Mouse (Mus musculus): Measurements from ENCODE around the gene Mapkapk2. TPM values are rescaled to one million over a fixed set of nuclear protein-coding genes. Genes with fewer than 3 reads are reported as not detected.

The Mapkapk2 gene
- total and polyA plus RNA-seq, 3 experiments: 196 to 363 (median 283) TPM

DNA sequence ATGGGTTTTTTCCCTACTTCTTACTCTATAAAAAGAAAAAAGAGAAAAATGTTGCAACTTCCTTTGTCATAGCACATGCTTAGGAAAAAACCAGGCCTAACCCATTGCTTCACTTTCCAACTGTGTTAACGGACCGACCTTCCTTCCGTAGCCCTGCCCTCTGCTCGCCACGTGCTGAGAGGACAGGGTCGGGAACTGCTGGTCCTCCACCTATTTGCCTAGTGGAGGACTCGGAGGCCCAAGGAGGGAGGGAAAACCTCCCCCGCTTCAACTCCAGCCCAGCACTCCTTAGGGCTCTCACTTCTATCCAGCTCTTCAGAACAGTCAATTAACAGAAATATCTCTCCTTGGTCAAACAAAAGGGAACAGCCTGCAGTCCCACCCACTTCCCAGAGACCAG is 13.3 kb downstream of the Mapkapk2 start:
- 0 out of 2 replicates have a peak, but pooled peaks have one; percentile 45 for TF ChIP-seq EP300 (IDR thresholded peaks at IDR 0.05; ENCODE audit: insufficient read depth, low read depth, low read length)
- TF ChIP-seq CTCF (IDR thresholded peaks at IDR 0.05): no peak
- peaks cover 52% of the 10 kb centered on the region for H3K4me1 ChIP-seq (ENCODE audit: control insufficient read depth, insufficient read depth, low read length)
- DNase-seq: peak in 1 of 2 experiments; percentile 71
- peaks cover 8% of the 10 kb centered on the region for H3K79me2 ChIP-seq (replicated peaks; ENCODE audit: control insufficient read depth, insufficient read depth, low read length)
- intact Hi-C loops (cut with DNase I): no loop called here
- peaks cover 24% of the 10 kb centered on the region for H3K36me3 ChIP-seq (ENCODE audit: control insufficient read depth, insufficient read depth, low read length)
- no peaks in the 10 kb centered on the region for H3K27me3 ChIP-seq (ENCODE audit: control insufficient read depth, insufficient read depth, low read length)
- peak overlapping the region; percentile 63 for H3K27ac ChIP-seq
- H3K9ac ChIP-seq (ENCODE audit: low read depth, low read length): no peak overlapping the region
- no peak overlapping the region for H3K4me3 ChIP-seq
- 18% methylated on average over 8 of the region's 8 CpGs for WGBS

DNA sequence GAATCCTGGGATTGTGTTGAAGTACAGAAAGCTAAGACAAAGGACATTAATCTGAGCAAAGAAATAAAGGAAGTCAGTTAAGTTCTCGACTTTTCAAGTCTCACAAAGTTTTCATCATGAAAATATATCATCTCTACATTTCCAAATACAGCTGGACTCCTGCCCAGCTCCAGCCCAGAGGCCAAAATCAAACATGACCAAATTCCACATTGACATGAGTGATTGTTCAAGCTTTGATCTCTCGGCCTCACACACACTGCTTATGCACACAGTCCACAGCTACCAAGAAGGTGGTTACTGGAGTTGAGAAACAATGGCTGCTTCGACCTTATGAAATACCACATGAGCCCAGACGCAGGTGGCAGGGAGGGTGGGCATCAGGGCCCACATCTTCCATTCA is 14.0 kb downstream of the Mapkapk2 start:
- peak overlapping the region; percentile 63 for H3K27ac ChIP-seq
- intact Hi-C loops (cut with DNase I): no loop called here
- 23% methylated on average over 4 of the region's 4 CpGs for WGBS
- H3K4me1 ChIP-seq (ENCODE audit: control insufficient read depth, insufficient read depth, low read length): peaks cover 56% of the 10 kb centered on the region
- H3K36me3 ChIP-seq (ENCODE audit: control insufficient read depth, insufficient read depth, low read length): peaks cover 24% of the 10 kb centered on the region
- DNase-seq: peak in 1 of 2 experiments; percentile 19
- H3K9ac ChIP-seq (ENCODE audit: low read depth, low read length): no peak overlapping the region
- H3K27me3 ChIP-seq (ENCODE audit: control insufficient read depth, insufficient read depth, low read length): no peaks in the 10 kb centered on the region
- H3K4me3 ChIP-seq: no peak overlapping the region
- peaks cover 9% of the 10 kb centered on the region for H3K79me2 ChIP-seq (replicated peaks; ENCODE audit: control insufficient read depth, insufficient read depth, low read length)
- no peak for TF ChIP-seq CTCF (IDR thresholded peaks at IDR 0.05)
- no peak for TF ChIP-seq EP300 (IDR thresholded peaks at IDR 0.05; ENCODE audit: insufficient read depth, low read depth, low read length)
- TF ChIP-seq POLR2A (IDR thresholded peaks at IDR 0.05; ENCODE audit: insufficient read depth, low read depth, low read length): no peak

DNA sequence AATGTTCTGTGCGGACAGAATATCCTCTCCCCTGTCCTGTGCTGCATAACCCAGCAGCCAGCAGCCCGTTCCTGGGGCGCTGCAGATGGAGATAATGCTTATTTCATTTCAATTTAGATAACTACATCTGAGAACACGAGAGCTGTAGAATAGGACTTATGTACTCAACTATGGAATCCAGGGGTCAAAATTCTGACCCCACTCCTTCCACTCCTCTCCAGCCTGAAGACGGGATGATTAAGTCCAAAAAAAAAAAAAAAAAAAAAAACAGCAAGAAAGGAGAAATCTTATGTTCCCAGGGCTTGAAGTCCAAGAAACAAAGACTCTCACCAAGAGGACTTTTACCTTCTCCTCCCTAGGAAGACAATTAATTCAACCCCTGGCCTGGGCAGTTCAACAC is 14.5 kb downstream of the Mapkapk2 start:
- WGBS: 49% methylated on average over 5 of the region's 5 CpGs
- peaks cover 55% of the 10 kb centered on the region for H3K4me1 ChIP-seq (ENCODE audit: control insufficient read depth, insufficient read depth, low read length)
- H3K79me2 ChIP-seq (replicated peaks; ENCODE audit: control insufficient read depth, insufficient read depth, low read length): peaks cover 9% of the 10 kb centered on the region
- no peak for DNase-seq
- intact Hi-C loops (cut with DNase I): no loop called here
- no peaks in the 10 kb centered on the region for H3K27me3 ChIP-seq (ENCODE audit: control insufficient read depth, insufficient read depth, low read length)
- no peak overlapping the region for H3K4me3 ChIP-seq
- H3K27ac ChIP-seq: peak overlapping the region; percentile 63; the same call in 1 of the 2 replicates
- peaks cover 24% of the 10 kb centered on the region for H3K36me3 ChIP-seq (ENCODE audit: control insufficient read depth, insufficient read depth, low read length)
- H3K9ac ChIP-seq (ENCODE audit: low read depth, low read length): no peak overlapping the region
- no peak for TF ChIP-seq EP300 (IDR thresholded peaks at IDR 0.05; ENCODE audit: insufficient read depth, low read depth, low read length)
- TF ChIP-seq POLR2A (IDR thresholded peaks at IDR 0.05; ENCODE audit: insufficient read depth, low read depth, low read length): no peak

DNA sequence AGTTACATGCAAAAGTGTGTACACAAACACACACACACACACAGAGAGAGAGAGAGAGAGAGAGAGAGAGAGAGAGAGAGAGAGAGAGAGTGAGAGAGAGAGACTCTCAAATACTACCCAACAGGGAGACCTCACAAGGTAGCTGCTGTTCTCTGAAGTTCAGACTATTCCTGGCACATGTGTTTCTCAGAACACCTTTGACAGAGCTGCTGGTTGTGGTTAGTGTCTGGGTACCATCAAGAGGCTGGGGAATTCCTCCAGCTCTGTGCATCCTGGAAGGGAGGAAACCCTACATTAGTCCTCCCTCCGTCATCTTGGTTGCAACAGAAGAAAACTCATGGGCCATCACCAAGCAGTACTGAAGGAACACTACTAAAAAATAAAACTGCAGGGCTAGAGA is 16.9 kb downstream of the Mapkapk2 start:
- intact Hi-C loops (cut with DNase I): no loop called here
- 50% methylated on average over 1 of the region's 1 CpGs for WGBS
- peaks cover 13% of the 10 kb centered on the region for H3K79me2 ChIP-seq (replicated peaks; ENCODE audit: control insufficient read depth, insufficient read depth, low read length)
- H3K27ac ChIP-seq: no peak overlapping the region
- peaks cover 25% of the 10 kb centered on the region for H3K36me3 ChIP-seq (ENCODE audit: control insufficient read depth, insufficient read depth, low read length)
- DNase-seq: no peak
- H3K9ac ChIP-seq (ENCODE audit: low read depth, low read length): no peak overlapping the region
- H3K27me3 ChIP-seq (ENCODE audit: control insufficient read depth, insufficient read depth, low read length): no peaks in the 10 kb centered on the region
- H3K4me3 ChIP-seq: no peak overlapping the region
- H3K4me1 ChIP-seq (ENCODE audit: control insufficient read depth, insufficient read depth, low read length): peaks cover 53% of the 10 kb centered on the region
- TF ChIP-seq EP300 (IDR thresholded peaks at IDR 0.05; ENCODE audit: insufficient read depth, low read depth, low read length) (no peak), POLR2A (IDR thresholded peaks at IDR 0.05; ENCODE audit: insufficient read depth, low read depth, low read length) (no peak), CTCF (IDR thresholded peaks at IDR 0.05) (no peak)

DNA sequence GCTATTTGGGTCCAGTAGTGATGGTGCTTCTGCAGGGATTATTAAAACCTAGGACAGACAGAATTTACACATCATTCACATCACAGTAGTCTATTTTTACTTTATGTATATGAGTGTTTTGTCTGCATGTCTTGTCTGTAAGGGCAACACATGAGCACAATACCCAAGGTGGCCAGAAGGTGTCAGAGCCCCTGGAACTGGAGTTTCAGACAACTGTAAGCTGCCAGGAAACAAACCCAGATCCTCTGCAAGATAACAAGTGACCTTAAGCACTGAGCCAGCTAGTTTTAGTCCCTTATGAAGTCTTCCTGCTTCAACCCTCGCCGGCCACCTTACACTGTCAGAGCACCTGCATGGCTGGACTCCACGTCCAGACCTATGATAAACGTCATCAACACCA is 17.9 kb downstream of the Mapkapk2 start:
- TF ChIP-seq EP300 (IDR thresholded peaks at IDR 0.05; ENCODE audit: insufficient read depth, low read depth, low read length): no peak
- TF ChIP-seq POLR2A (IDR thresholded peaks at IDR 0.05; ENCODE audit: insufficient read depth, low read depth, low read length): no peak
- peak; percentile 58 for TF ChIP-seq CTCF (IDR thresholded peaks at IDR 0.05)
- Histone ChIP-seq H3K36me3 (ENCODE audit: control insufficient read depth, insufficient read depth, low read length) (peaks cover 24% of the 10 kb centered on the region), H3K79me2 (replicated peaks; ENCODE audit: control insufficient read depth, insufficient read depth, low read length) (peaks cover 14% of the 10 kb centered on the region), H3K27me3 (ENCODE audit: control insufficient read depth, insufficient read depth, low read length) (no peaks in the 10 kb centered on the region), H3K27ac (no peak overlapping the region), H3K9ac (ENCODE audit: low read depth, low read length) (no peak overlapping the region), H3K4me1 (ENCODE audit: control insufficient read depth, insufficient read depth, low read length) (peaks cover 58% of the 10 kb centered on the region), H3K4me3 (no peak overlapping the region)
- 32% methylated on average over 4 of the region's 4 CpGs for WGBS
- DNase-seq: peak in 1 of 2 experiments; percentile 21
- intact Hi-C loops (cut with DNase I): no loop called here

DNA sequence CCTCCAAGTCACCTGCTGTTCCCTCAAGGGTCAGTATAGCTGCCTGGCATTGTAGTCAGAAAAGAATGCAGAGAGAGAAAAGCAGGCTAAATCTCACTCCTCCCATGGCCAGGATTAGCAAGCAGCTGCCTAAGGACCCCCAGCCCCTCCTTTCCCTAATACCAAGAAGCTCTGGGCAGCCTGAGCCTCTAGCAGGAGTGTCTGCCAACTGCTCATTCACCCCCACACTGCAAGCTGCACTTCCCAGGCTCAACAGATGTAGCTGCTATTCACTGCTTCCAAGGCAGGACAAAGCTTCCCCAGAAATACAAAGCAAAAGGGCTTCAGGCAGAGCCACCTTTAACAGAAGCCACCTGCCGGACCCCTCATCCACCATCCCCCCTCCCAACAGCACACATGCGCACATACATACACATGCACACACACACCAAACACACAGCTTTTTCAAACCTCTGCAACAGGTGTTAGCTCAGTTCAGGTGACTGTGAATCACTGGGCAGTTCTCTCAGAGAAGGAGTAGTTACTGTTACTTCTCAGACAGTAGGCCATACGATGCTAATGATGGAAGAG is 18.8 kb downstream of the Mapkapk2 start:
- peak in 1 of 2 experiments; percentile 39 for DNase-seq
- 64% methylated on average over 3 of the region's 3 CpGs for WGBS
- no peak overlapping the region for H3K4me3 ChIP-seq
- peaks cover 18% of the 10 kb centered on the region for H3K36me3 ChIP-seq (ENCODE audit: control insufficient read depth, insufficient read depth, low read length)
- peak overlapping the region; percentile 6; the same call in 1 of the 2 replicates for H3K27ac ChIP-seq
- peaks cover 56% of the 10 kb centered on the region for H3K4me1 ChIP-seq (ENCODE audit: control insufficient read depth, insufficient read depth, low read length)
- peaks cover 15% of the 10 kb centered on the region for H3K79me2 ChIP-seq (replicated peaks; ENCODE audit: control insufficient read depth, insufficient read depth, low read length)
- H3K27me3 ChIP-seq (ENCODE audit: control insufficient read depth, insufficient read depth, low read length): no peaks in the 10 kb centered on the region
- no peak overlapping the region for H3K9ac ChIP-seq (ENCODE audit: low read depth, low read length)
- no peak for TF ChIP-seq POLR2A (IDR thresholded peaks at IDR 0.05; ENCODE audit: insufficient read depth, low read depth, low read length)
- no peak for TF ChIP-seq EP300 (IDR thresholded peaks at IDR 0.05; ENCODE audit: insufficient read depth, low read depth, low read length)
- TF ChIP-seq CTCF (IDR thresholded peaks at IDR 0.05): no peak
- intact Hi-C loops (cut with DNase I): no loop called here
